Mouse (Mus musculus) limb, embryonic 14.5 days (tissue): Measurements from ENCODE around the gene Ceacam1. TPM values are rescaled to one million over a fixed set of nuclear protein-coding genes. Genes with fewer than 3 reads are reported as not detected.

Experiments used
- ATAC-seq: fragments of 200-750 bp; cut with Nextera tagmentation; 2 replicates; pipeline ENCODE4 v1.8.0; 2017; ENCODE audit warnings: low read depth, moderate number of reproducible peaks, moderate TSS enrichment; ENCODE audit not compliant: low FRiP score
- DNase-seq: peaks from one replicate; pipeline ENCODE4 v3.0.0-alpha.2; 2015; ENCODE audit warnings: low spot score
- H3K27ac ChIP-seq: fragments of 300-500 bp; sonication (generic); replicated peaks from 2 replicates; pipeline ENCODE4 v1.5.1; 2014; ENCODE audit warnings: low read depth, mild to moderate bottlenecking, low read length, moderate library complexity, mixed read lengths
- H3K27me3 ChIP-seq: fragments of 300-500 bp; sonication (generic); 2 replicates; pipeline ENCODE4 v1.6.1; 2014; ENCODE audit warnings: low read length, mixed read lengths; ENCODE audit not compliant: control insufficient read depth, insufficient read depth
- H3K36me3 ChIP-seq: fragments of 300-500 bp; sonication (generic); 2 replicates; pipeline ENCODE4 v1.6.1; 2014; ENCODE audit warnings: mild to moderate bottlenecking, low read length, moderate library complexity, mixed read lengths; ENCODE audit not compliant: control insufficient read depth, insufficient read depth
- H3K4me1 ChIP-seq: fragments of 300-500 bp; sonication (generic); 2 replicates; pipeline ENCODE4 v1.6.1; 2014; ENCODE audit warnings: antibody characterized with exemption, low read length, mixed read lengths; ENCODE audit not compliant: control insufficient read depth, insufficient read depth
- H3K4me2 ChIP-seq: fragments of 300-500 bp; sonication (generic); replicated peaks from 2 replicates; pipeline ENCODE4 v1.6.1; 2014; ENCODE audit warnings: low read depth, mild to moderate bottlenecking, low read length, moderate library complexity; ENCODE audit not compliant: severe bottlenecking
- H3K4me3 ChIP-seq: fragments of 300-500 bp; sonication (generic); replicated peaks from 2 replicates; pipeline ENCODE4 v1.5.1; 2014; ENCODE audit warnings: low read length
- H3K9ac ChIP-seq: fragments of 300-500 bp; sonication (generic); 2 replicates; pipeline ENCODE4 v1.6.1; 2014; ENCODE audit warnings: mild to moderate bottlenecking, low read depth, low read length, moderate library complexity; ENCODE audit not compliant: severe bottlenecking
- H3K9me3 ChIP-seq: fragments of 300-500 bp; sonication (generic); 2 replicates; pipeline ENCODE4 v1.6.1; 2016; ENCODE audit warnings: low read length; ENCODE audit not compliant: control insufficient read depth
- POLR2A ChIP-seq: fragments of 200-500 bp; IDR thresholded peaks from 2 replicates; pipeline ENCODE4 v1.8.0; 2012; ENCODE audit warnings: inconsistent platforms, mild to moderate bottlenecking, moderate library complexity, borderline replicate concordance; ENCODE audit not compliant: insufficient read depth, insufficient read length; ENCODE audit errors: extremely low read depth
- WGBS: fragments of 180-500 bp; shearing (Covaris S2); extraction: QIAGEN DNeasy Blood & Tissue Kit; methylation state at CpG from one replicate; pipeline ENCODE4 v1.1.7; 2014; 5-methylcytosine and 5-hydroxymethylcytosine counted together
- polyA plus RNA-seq, 2 experiments: library from polyadenylated mRNA; depleted of rRNA in 1 of 2; stranded (reverse) in 1 of 2; unstranded in 1 of 2; fragments of >200 nt; fragmentation: Nextera tagmentation in 1 of 2; extraction: Ambion mirVana in 1 of 2; gene quantifications; 2 replicates each; pipeline versions ENCODE4 v1.2.1 to v1.2.3; 2012 to 2014

Gene Ceacam1
- polyA plus RNA-seq, 2 experiments: 1.3 TPM

DNA sequence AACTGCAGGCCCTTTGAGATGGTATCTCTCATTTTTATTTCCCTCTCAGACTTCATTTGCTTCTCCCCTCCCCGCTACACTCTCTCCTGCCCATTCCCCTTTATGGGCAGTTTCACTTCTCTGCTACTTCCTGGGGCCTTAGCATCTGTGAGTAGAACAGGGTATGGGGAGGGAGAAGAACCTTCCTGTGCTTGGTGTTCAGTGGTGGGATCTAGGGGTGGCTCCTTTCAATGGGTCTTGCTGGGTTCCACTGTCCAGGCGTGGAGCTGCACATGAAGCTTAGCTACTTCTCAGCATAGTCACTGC is 41.9 kb downstream of the Ceacam1 start:
- H3K9ac ChIP-seq: no peak overlapping the region
- DNase-seq: no peak
- H3K27ac ChIP-seq: no peak overlapping the region
- TF ChIP-seq POLR2A: no peak
- WGBS: 71% methylated on average over 2 of the region's 2 CpGs
- ATAC-seq: no peak
- H3K4me2 ChIP-seq: no peak overlapping the region
- no peak overlapping the region for H3K4me3 ChIP-seq
- H3K36me3 ChIP-seq: no peaks in the 10 kb centered on the region
- H3K9me3 ChIP-seq: no peaks in the 10 kb centered on the region
- no peaks in the 10 kb centered on the region for H3K27me3 ChIP-seq
- H3K4me1 ChIP-seq: peaks cover 4% of the 10 kb centered on the region; the same call in 1 of the 2 replicates

DNA sequence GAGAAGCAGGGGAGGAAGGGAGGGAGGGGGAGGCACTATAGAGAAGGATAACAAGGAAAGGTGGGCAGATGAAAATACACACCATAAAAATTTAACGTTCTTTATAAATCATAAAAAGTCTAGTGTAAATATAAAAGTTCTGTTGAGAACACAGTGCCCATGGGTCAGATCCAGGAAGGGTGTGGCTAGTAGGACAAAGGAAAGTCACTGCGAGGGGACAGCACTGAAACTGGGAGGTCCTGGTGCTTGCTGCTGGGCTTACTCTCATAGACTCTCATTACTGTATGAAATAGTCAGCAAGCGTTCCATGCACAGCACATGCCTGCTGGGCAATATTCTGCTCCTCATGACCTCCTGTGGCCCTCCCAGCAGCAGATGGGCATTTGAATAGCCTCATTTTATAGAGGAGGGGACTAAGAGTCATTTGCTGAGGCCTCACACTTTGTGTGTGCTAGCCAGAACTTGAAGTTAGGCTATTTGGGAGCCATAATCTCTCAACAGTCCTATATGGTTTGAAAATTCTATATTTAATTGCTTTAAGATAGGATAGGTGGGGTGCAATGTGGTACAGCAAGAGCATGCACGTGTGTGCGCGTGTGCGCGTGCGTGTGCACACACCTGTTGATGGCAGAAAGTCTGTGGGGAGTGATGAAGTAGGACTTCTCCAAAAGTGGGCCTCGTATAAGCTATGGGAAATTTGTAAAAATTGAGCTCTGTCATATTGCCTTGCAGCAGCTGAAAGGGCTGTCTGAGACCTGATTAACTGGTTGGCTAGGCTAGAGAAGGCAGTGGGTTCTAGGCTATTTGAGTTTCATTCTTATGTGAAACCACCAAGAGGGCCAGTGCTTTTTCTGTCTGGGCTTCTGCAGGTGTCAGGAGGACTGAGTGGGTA is 42.5 kb downstream of the Ceacam1 start:
- ATAC-seq (no peak), DNase-seq (no peak)
- H3K36me3 ChIP-seq: no peaks in the 10 kb centered on the region
- H3K4me1 ChIP-seq: peaks cover 4% of the 10 kb centered on the region; the same call in 1 of the 2 replicates
- H3K9me3 ChIP-seq: no peaks in the 10 kb centered on the region
- 81% methylated on average over 10 of the region's 10 CpGs for WGBS
- no peak overlapping the region for H3K4me2 ChIP-seq
- no peak overlapping the region for H3K9ac ChIP-seq
- TF ChIP-seq POLR2A: no peak
- H3K4me3 ChIP-seq: no peak overlapping the region
- no peaks in the 10 kb centered on the region for H3K27me3 ChIP-seq
- H3K27ac ChIP-seq: no peak overlapping the region

DNA sequence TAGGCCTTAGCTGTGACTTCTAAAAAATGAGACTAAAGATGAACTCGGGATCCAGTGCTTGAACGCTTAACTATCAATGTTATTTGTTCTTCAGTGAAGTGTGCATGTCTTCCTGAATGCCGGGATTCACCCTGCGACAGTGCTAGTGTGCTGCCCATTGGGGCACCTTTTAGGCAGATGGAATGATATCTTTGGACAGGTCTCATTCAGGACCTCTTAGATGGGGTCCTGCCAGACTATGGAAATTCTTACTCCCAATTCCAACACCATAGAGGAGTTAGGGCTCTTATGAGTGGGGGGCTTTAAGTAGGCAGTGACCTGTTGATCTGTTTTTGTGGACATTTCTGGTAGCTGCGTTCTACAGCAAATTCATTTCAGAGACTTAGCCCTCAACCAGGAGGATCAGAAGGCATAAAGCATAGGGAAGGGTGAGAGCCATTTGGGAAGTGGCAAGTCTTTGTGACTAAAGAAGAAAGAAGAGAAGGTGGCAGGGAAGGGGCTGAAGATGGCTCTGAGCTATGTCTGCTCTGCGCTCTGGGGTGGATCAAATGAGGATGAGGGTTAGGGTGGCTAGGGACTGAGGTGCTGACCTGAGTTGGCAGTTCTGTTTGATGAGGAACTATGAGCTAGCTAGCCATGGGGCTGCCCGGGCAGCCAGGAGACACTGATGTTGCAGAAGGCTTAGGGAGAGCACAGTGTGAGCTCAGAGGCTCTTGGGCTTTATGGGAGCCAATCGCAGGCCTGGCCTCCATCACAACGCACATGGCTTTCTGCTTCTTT is 43.4 kb downstream of the Ceacam1 start:
- 88% methylated on average over 9 of the region's 9 CpGs for WGBS
- Histone ChIP-seq H3K4me1 (peaks cover 4% of the 10 kb centered on the region; the same call in 1 of the 2 replicates), H3K27me3 (no peaks in the 10 kb centered on the region), H3K27ac (no peak overlapping the region), H3K36me3 (no peaks in the 10 kb centered on the region), H3K9ac (no peak overlapping the region), H3K4me3 (no peak overlapping the region), H3K4me2 (no peak overlapping the region), H3K9me3 (no peaks in the 10 kb centered on the region)
- DNase-seq (no peak), ATAC-seq (no peak)
- TF ChIP-seq POLR2A: no peak

DNA sequence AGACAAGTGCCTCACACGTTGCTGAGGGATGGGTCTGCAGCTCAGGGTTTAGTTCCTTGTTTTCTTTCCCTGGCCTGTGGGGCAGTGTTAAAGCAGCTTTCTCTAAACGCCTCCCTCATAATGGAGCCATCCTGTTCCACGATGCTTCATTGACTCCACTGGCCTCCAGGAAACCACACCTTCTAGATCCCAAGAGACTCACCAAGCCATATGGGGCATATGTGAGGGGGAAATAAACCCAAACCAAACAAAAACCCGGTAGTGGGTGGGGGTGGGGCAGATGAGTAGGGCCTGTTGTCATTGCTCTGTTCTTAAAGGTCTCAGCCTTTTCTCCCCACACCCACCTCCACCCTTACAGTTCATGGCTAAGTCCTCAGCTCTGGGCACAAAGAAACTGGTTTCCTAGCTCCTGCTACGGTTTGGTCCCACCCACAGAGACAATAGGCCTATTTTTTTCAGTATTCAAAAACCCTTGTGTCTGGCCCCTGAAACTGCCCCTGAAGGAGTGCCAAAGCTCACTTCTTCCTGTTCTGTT is 44.3 kb downstream of the Ceacam1 start:
- no peak for ATAC-seq
- H3K27ac ChIP-seq: no peak overlapping the region
- no peak overlapping the region for H3K4me3 ChIP-seq
- H3K36me3 ChIP-seq: no peaks in the 10 kb centered on the region
- WGBS: 22% methylated on average over 5 of the region's 5 CpGs
- no peaks in the 10 kb centered on the region for H3K27me3 ChIP-seq
- H3K9ac ChIP-seq: no peak overlapping the region
- no peak overlapping the region for H3K4me2 ChIP-seq
- no peak for TF ChIP-seq POLR2A
- DNase-seq: no peak
- H3K4me1 ChIP-seq: peaks cover 4% of the 10 kb centered on the region; the same call in 1 of the 2 replicates
- H3K9me3 ChIP-seq: no peaks in the 10 kb centered on the region

DNA sequence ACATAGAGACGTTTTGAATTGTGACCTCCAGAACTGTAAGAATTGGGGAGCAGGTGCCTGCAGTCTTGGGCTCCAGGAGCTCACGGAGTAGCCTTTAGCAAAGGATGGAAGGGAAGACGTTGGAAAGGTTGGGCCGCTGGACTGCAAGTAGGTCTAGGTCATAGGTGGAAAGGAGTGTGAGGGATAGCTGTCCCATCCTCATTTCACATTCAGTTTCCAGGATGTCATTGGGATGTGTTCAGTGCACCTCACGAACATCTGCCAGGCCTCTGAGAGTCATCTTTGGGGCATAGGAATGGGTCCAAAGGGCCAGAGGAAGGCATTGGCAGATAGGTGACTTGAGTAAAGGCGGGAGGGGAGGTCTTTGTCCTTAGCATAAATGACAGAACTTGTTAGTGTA is 45.0 kb downstream of the Ceacam1 start:
- peaks cover 4% of the 10 kb centered on the region; the same call in 1 of the 2 replicates for H3K4me1 ChIP-seq
- no peaks in the 10 kb centered on the region for H3K27me3 ChIP-seq
- no peak overlapping the region for H3K27ac ChIP-seq
- no peak overlapping the region for H3K4me2 ChIP-seq
- no peak overlapping the region for H3K9ac ChIP-seq
- 91% methylated on average over 6 of the region's 6 CpGs for WGBS
- ATAC-seq: no peak
- no peaks in the 10 kb centered on the region for H3K9me3 ChIP-seq
- TF ChIP-seq POLR2A: no peak
- no peak overlapping the region for H3K4me3 ChIP-seq
- no peak for DNase-seq
- no peaks in the 10 kb centered on the region for H3K36me3 ChIP-seq
